ENCODE assay signal across 10 mouse cellular contexts in genomic region chr7:45172974-45173373, GRCm38 (mm10). TPM values are rescaled to one million over a fixed set of nuclear protein-coding genes. Genes with fewer than 3 reads are reported as not detected.
DNase-seq lines count a peak whose midpoint lies in the region; TF ChIP-seq lines count a peak whose summit lies in the region.
"Had no signal": no experiment of that assay in that cellular context is flagged by ENCODE, and none has a peak within 500 bp of the region (broad histone marks: within the 10 kb centered on the region; RNA-seq: fewer than 3 reads in every experiment).

No protein-coding gene starts in this region.

- H3K4me1 ChIP-seq in ES-Bruce4 (ENCODE audit: control insufficient read depth, insufficient read depth, low read length) = peaks cover 2% of the 10 kb centered on the region
- H3K4me1 ChIP-seq in spleen, adult 2 months (ENCODE audit: control insufficient read depth, insufficient read depth, insufficient read length) = peaks cover 5% of the 10 kb centered on the region

- H3K27ac ChIP-seq in layer of hippocampus, adult 2 months = no peak overlapping the region
- no peak overlapping the region for H3K27ac ChIP-seq in ES-Bruce4 (ENCODE audit: insufficient read depth, low read length)
- H3K27ac ChIP-seq in spleen, adult 2 months (ENCODE audit: insufficient read depth, low read length) = no peak overlapping the region
- H3K27ac ChIP-seq: forebrain, embryonic 10.5 days had no signal

- H3K9ac ChIP-seq in ES-Bruce4 (ENCODE audit: low read depth, poor library complexity, severe bottlenecking) = no peak overlapping the region

- intact Hi-C loops in left cerebral cortex, postnatal 4 days (cut with DNase I) = no loop called here

- no peak for TF ChIP-seq POLR2A in ES-Bruce4 (IDR thresholded peaks at IDR 0.05; ENCODE audit: insufficient read depth, low read length)
- TF ChIP-seq POLR2A in brain, embryonic 14.5 days (IDR thresholded peaks at IDR 0.05; ENCODE audit: borderline replicate concordance, extremely low read depth, insufficient read depth, insufficient read length, poor library complexity, severe bottlenecking) = no peak
- TF ChIP-seq POLR2A in spleen, adult 2 months (IDR thresholded peaks at IDR 0.05; ENCODE audit: low read depth, low read length) = no peak

- peak; percentile 81 for TF ChIP-seq CTCF in layer of hippocampus, adult 2 months (conservative IDR thresholded peaks at IDR 0.05)
- TF ChIP-seq CTCF in ES-Bruce4 (IDR thresholded peaks at IDR 0.05; ENCODE audit: low read depth, low read length) = peak; percentile 70
- TF ChIP-seq CTCF in brain, embryonic 14.5 days (IDR thresholded peaks at IDR 0.05; ENCODE audit: borderline replicate concordance, extremely low read depth, insufficient read depth, insufficient read length) = peak; percentile 38; the same call in 1 of the 2 replicates
- TF ChIP-seq CTCF in spleen, adult 2 months (IDR thresholded peaks at IDR 0.05; ENCODE audit: extremely low read depth, insufficient read depth, insufficient read length, insufficient replicate concordance) = peak; percentile 42; the same call in 1 of the 2 replicates

- no peak for DNase-seq in layer of hippocampus, adult 2 months (ENCODE audit: low spot score in 2 of 2)
- no peak for DNase-seq in layer of hippocampus, adult 9-10 months (ENCODE audit: low spot score)
- no peak for DNase-seq in brain, embryonic 14.5 days (ENCODE audit: low read depth)
- no peak for DNase-seq in spleen, adult 2 months (ENCODE audit: low read depth in 1 of 2, low spot score in 2 of 2)
- DNase-seq in left cerebral cortex, postnatal 4 days = no peak
- no peak for DNase-seq in embryo, embryonic 10.5 days (ENCODE audit: low spot score)
- DNase-seq: heart, postnatal 4 days had no signal

- peaks cover 6% of the 10 kb centered on the region for H3K27me3 ChIP-seq in ES-Bruce4 (ENCODE audit: control insufficient read depth, insufficient read depth, low read length, poor library complexity, severe bottlenecking)
- peaks cover 32% of the 10 kb centered on the region for H3K27me3 ChIP-seq in spleen, adult 2 months (ENCODE audit: control insufficient read depth, insufficient read depth, low read length)

- H3K36me3 ChIP-seq in ES-Bruce4 (ENCODE audit: control insufficient read depth, insufficient read depth, low read length, poor library complexity, severe bottlenecking) = no peaks in the 10 kb centered on the region
- no peaks in the 10 kb centered on the region for H3K36me3 ChIP-seq in spleen, adult 2 months (ENCODE audit: control insufficient read depth, insufficient read depth, low read length)

- H3K9me3 ChIP-seq in ES-Bruce4 (replicated peaks; ENCODE audit: control insufficient read depth, insufficient read depth, low read length, poor library complexity, severe bottlenecking) = peaks cover 6% of the 10 kb centered on the region; the same call in 1 of the 2 replicates

- H3K4me3 ChIP-seq in layer of hippocampus, adult 2 months = no peak overlapping the region
- no peak overlapping the region for H3K4me3 ChIP-seq in ES-Bruce4 (ENCODE audit: low read depth, low read length)
- H3K4me3 ChIP-seq in spleen, adult 2 months (ENCODE audit: extremely low read depth, insufficient read depth, insufficient read length) = no peak overlapping the region
- H3K4me3 ChIP-seq: forebrain, embryonic 10.5 days had no signal

- TF ChIP-seq EP300 in ES-Bruce4 (IDR thresholded peaks at IDR 0.05; ENCODE audit: insufficient read depth, low read depth, low read length) = no peak

- WGBS in spleen, adult 2 months = 63% methylated on average over 7 of the region's 7 CpGs

RNA-seq across cellular contexts. Expression of gene Gfy, which starts 6.4 kb away (rescaled TPM):
- under 1 TPM in 1 of 2 experiments, not detected in 1; 0.20 TPM for total RNA-seq in layer of hippocampus, adult 2 months (2021)
- 0.68 and 1.2 TPM in 2 replicates for polyA plus RNA-seq in ES-Bruce4 (2011; ENCODE audit: insufficient read depth, insufficient read length, low read depth, missing spikeins)
- 0.04 and 0.12 TPM in 2 replicates for polyA plus RNA-seq in brain, embryonic 14.5 days (2012; rRNA removed)
- polyA plus RNA-seq in spleen, adult 2 months (2012; rRNA removed) = not detected in 2 replicates
- total RNA-seq in left cerebral cortex, postnatal 4 days (2021) = under 1 TPM in 1 of 2 experiments, not detected in 1; 0.38 TPM
- total RNA-seq: heart, postnatal 4 days had no signal

RNA-seq across cellular contexts. Expression of gene Pth2, which starts 7.8 kb away (rescaled TPM):
- total RNA-seq in layer of hippocampus, adult 2 months (2021) = not detected
- not detected in 2 replicates for polyA plus RNA-seq in ES-Bruce4 (2011; ENCODE audit: insufficient read depth, insufficient read length, low read depth, missing spikeins)
- polyA plus RNA-seq in brain, embryonic 14.5 days (2012; rRNA removed) = 0.25 and 0.30 TPM in 2 replicates
- not detected in 2 replicates for polyA plus RNA-seq in spleen, adult 2 months (2012; rRNA removed)
- not detected for total RNA-seq in left cerebral cortex, postnatal 4 days (2021)
- total RNA-seq: heart, postnatal 4 days; left cerebral cortex, postnatal 14 days had no signal

RNA-seq across cellular contexts. Expression of gene Slc17a7, which starts 9.2 kb away (rescaled TPM):
- 1,000 to 10,000 TPM; 1,342 to 1,423 TPM for total RNA-seq in layer of hippocampus, adult 2 months (2021)
- polyA plus RNA-seq in ES-Bruce4 (2011; ENCODE audit: insufficient read depth, insufficient read length, low read depth, missing spikeins) = 0.94 and 1.6 TPM in 2 replicates
- polyA plus RNA-seq in brain, embryonic 14.5 days (2012; rRNA removed) = 6.7 and 25.8 TPM in 2 replicates
- polyA plus RNA-seq in spleen, adult 2 months (2012; rRNA removed) = 0.05 and 0.06 TPM in 2 replicates
- total RNA-seq in left cerebral cortex, postnatal 4 days (2021) = 100 to 1,000 TPM; 267 to 292 TPM

RNA-seq across cellular contexts. Expression of gene Aldh16a1, which starts 18.6 kb away (rescaled TPM):
- 10 to 100 TPM; 13.2 to 13.3 TPM for total RNA-seq in layer of hippocampus, adult 2 months (2021)
- polyA plus RNA-seq in ES-Bruce4 (2011; ENCODE audit: insufficient read depth, insufficient read length, low read depth, missing spikeins) = 36.9 and 44.2 TPM in 2 replicates
- 26.4 and 34.2 TPM in 2 replicates for polyA plus RNA-seq in brain, embryonic 14.5 days (2012; rRNA removed)
- polyA plus RNA-seq in spleen, adult 2 months (2012; rRNA removed) = 93.0 and 114 TPM in 2 replicates
- total RNA-seq in left cerebral cortex, postnatal 4 days (2021) = 10 to 100 TPM; 16.7 to 16.9 TPM

RNA-seq across cellular contexts. Expression of gene Pih1d1, which starts 18.9 kb away (rescaled TPM):
- 10 to 100 TPM; 43.0 to 46.1 TPM for total RNA-seq in layer of hippocampus, adult 2 months (2021)
- 38.5 and 43.6 TPM in 2 replicates for polyA plus RNA-seq in ES-Bruce4 (2011; ENCODE audit: insufficient read depth, insufficient read length, low read depth, missing spikeins)
- 130 and 151 TPM in 2 replicates for polyA plus RNA-seq in brain, embryonic 14.5 days (2012; rRNA removed)
- polyA plus RNA-seq in spleen, adult 2 months (2012; rRNA removed) = 45.2 and 48.7 TPM in 2 replicates
- total RNA-seq in left cerebral cortex, postnatal 4 days (2021) = 100 to 1,000 TPM; 100 to 101 TPM
